Mouse (Mus musculus) embryonic fibroblast, embryonic 13.5 days (primary cell): ENCODE measurements around the gene Ptprr.

Experiments
- CTCF ChIP-seq: IDR thresholded peaks from 2 replicates; pipeline ENCODE4 v1.5.1; 2011; ENCODE audit warnings: mild to moderate bottlenecking, control low read depth, low read length, moderate library complexity, borderline replicate concordance; ENCODE audit not compliant: insufficient read depth
- POLR2A ChIP-seq: IDR thresholded peaks from 2 replicates; pipeline ENCODE4 v1.6.1; 2011; ENCODE audit warnings: low read depth, mild to moderate bottlenecking, control low read depth, low read length, moderate library complexity

- no peak for TF ChIP-seq CTCF
- no peak for TF ChIP-seq POLR2A
These were observed 242.8 kb downstream of the Ptprr start for GRCm38 (mm10) chr10:116260658-116261433.
